Mouse (Mus musculus) cerebellum, adult 2 months (tissue): ENCODE results near the gene Tmem184b. TPM values are rescaled to one million over a fixed set of nuclear protein-coding genes. Genes with fewer than 3 reads are reported as not detected.

Experiments used
- DNase-seq, 2 experiments: peaks; one replicate each; pipeline ENCODE4 v3.0.0; 2021
- H3K27ac ChIP-seq: fragments of 200-500 bp; 2 replicates; pipeline ENCODE4 v1.5.1; 2012; ENCODE audit warnings: low read length, control low read depth, inconsistent platforms; ENCODE audit not compliant: insufficient read depth
- H3K27me3 ChIP-seq: fragments of 200-500 bp; 2 replicates; pipeline ENCODE4 v1.6.1; 2012; ENCODE audit warnings: inconsistent platforms, mild to moderate bottlenecking, low read length, moderate library complexity; ENCODE audit not compliant: control insufficient read depth, insufficient read depth
- H3K4me1 ChIP-seq: fragments of 200-500 bp; 2 replicates; pipeline ENCODE4 v1.6.1; 2011; ENCODE audit warnings: low read length; ENCODE audit not compliant: control insufficient read depth, insufficient read depth
- H3K4me3 ChIP-seq: fragments of 200-500 bp; replicated peaks from 2 replicates; pipeline ENCODE3; 2011; ENCODE audit warnings: mild to moderate bottlenecking, low read depth, low read length, control low read depth; ENCODE audit not compliant: insufficient read depth
- CTCF ChIP-seq: fragments of 200-500 bp; IDR thresholded peaks from 2 replicates; pipeline ENCODE4 v1.5.1; 2011; ENCODE audit warnings: low read depth, mild to moderate bottlenecking, control low read depth, low read length, moderate library complexity, borderline replicate concordance; ENCODE audit not compliant: insufficient read depth
- POLR2A ChIP-seq: fragments of 200-500 bp; IDR thresholded peaks from 2 replicates; pipeline ENCODE4 v1.6.1; 2011; ENCODE audit warnings: low read length, control low read depth, borderline replicate concordance; ENCODE audit not compliant: insufficient read depth
- WGBS: fragments of 180-500 bp; shearing (Covaris S2); methylation state at CpG from one replicate; pipeline ENCODE4 v1.1.7; 2018; 5-methylcytosine and 5-hydroxymethylcytosine counted together
- polyA plus RNA-seq: library from polyadenylated mRNA; depleted of rRNA; stranded (reverse); fragments of >200 nt; gene quantifications from 2 replicates; pipeline ENCODE4 v1.2.3, GENCODE M21; 2012

The Tmem184b gene
- polyA plus RNA-seq, 1 experiment, result 88.5 TPM

DNA sequence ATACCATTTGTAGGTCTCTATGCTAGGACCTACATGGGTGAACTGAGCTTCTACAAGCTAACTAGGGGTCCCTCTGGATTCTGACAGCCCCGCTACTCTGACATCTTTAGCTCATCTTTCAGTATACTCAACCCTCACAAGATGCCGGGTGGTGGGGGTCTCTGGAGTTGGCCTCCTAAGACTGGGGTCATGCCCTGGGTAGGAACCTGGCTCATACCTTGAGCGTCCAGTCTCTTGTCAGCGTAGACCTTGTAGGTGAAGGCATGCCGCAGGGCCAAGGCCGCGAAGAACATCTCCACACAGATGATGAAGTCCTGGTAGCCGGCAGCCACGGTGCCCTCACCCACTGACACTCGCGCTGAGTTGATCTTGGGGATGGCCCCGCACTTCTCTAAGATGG lies 38.3 kb downstream of the Tmem184b start:
- TF ChIP-seq POLR2A (no peak), CTCF (no peak)
- DNase-seq, result no peak
- H3K27ac ChIP-seq, result no peak overlapping the region
- no peaks in the 10 kb centered on the region for H3K27me3 ChIP-seq
- 97% methylated on average over 12 of the region's 12 CpGs for WGBS
- no peak overlapping the region for H3K4me3 ChIP-seq
- no peaks in the 10 kb centered on the region for H3K4me1 ChIP-seq

DNA sequence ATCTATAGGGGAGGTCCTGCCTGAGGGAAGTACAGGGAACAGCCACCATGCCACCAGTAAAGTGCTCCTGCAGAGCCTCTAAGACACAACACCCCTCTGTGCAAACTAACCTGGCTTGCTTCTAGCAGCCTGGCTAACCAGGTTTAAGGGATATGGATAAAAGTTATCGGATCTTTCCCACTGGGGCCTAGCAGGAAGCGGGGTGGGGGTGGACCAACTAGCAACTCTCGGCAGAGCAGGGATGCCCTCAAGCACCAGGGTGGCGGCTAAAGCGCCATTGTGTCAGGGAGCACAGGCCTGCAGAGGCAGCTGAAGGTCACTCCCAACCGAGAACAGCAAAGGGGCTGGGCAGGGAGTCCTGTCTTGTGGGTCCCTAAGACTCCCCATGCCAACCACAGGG lies 39.2 kb downstream of the Tmem184b start:
- DNase-seq, result no peak
- Histone ChIP-seq H3K4me3 (no peak overlapping the region), H3K4me1 (no peaks in the 10 kb centered on the region), H3K27me3 (no peaks in the 10 kb centered on the region), H3K27ac (no peak overlapping the region)
- TF ChIP-seq POLR2A (no peak), CTCF (no peak)
- WGBS, result 80% methylated on average over 6 of the region's 6 CpGs

DNA sequence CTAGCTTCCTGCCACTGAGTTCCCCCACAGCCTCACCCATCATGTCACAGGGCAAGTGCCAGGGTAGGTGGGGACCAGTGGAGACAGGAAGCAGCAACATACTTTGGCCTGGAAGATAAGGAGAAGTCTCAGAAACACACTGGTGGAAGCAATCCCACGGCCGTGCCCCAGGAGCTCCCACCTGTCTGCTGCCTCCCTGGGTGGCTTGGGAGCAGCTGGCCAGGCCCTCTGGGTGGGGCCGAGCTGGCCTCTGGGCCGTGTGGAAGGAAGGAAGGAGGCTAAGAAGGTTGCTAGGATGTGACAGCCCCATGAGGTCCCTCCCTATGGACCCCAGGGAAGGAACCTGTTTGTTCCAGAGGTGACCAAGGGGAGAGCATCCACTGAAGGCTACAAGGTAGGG lies 42.3 kb downstream of the Tmem184b start:
- Histone ChIP-seq H3K4me3 (no peak overlapping the region), H3K27me3 (no peaks in the 10 kb centered on the region), H3K27ac (no peak overlapping the region), H3K4me1 (0 out of 2 replicates have a peak, but pooled peaks cover 3% of the 10 kb centered on the region)
- DNase-seq, result no peak
- TF ChIP-seq POLR2A (no peak), CTCF (no peak)
- WGBS, result 34% methylated on average over 4 of the region's 4 CpGs

DNA sequence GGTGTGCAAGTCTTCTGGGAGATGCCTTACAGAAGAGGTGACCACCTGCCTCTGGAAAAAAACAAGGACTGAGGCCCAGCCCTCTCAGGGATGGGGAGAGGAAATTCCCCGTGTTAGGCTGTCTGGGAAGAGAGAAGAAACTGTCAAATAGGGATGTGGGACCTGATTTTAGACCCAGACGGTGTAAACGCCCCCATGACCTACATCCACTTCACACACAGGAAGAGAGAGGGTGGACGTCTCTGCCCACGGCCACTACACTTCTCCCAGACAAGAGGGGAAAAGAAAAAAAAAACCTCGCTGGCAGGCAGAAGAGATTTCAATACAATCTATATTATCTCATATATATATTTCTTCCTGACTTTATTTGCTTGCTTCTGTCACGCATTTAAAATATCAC lies 43.0 kb downstream of the Tmem184b start:
- Histone ChIP-seq H3K4me3 (no peak overlapping the region), H3K27me3 (no peaks in the 10 kb centered on the region), H3K27ac (no peak overlapping the region), H3K4me1 (0 out of 2 replicates have a peak, but pooled peaks cover 3% of the 10 kb centered on the region)
- 75% methylated on average over 7 of the region's 7 CpGs for WGBS
- TF ChIP-seq CTCF, result no peak
- TF ChIP-seq POLR2A, result no peak
- no peak for DNase-seq

DNA sequence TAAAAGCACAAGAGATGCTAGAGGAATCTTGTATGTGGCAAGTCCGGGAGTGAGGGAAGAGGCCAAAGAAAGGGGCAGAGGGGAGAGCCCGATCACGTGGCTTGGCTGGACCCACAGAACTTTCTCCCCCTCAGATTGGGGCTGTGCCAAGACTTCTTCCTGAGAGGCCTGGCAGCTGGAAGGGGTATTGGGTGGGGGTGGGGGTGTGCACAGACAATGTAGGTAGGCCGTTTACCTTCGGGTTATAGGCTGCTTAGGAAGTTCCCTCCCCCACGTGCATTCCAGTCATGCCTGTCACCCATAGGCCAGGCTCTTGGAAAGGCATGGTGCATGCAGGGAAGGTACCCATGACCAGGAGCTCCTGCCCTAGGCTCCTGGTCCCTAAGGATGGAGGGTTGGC lies 43.4 kb downstream of the Tmem184b start:
- Histone ChIP-seq H3K27me3 (no peaks in the 10 kb centered on the region), H3K4me3 (no peak overlapping the region), H3K4me1 (0 out of 2 replicates have a peak, but pooled peaks cover 3% of the 10 kb centered on the region), H3K27ac (no peak overlapping the region)
- WGBS, result 28% methylated on average over 6 of the region's 6 CpGs
- no peak for DNase-seq
- TF ChIP-seq CTCF (no peak), POLR2A (no peak)

DNA sequence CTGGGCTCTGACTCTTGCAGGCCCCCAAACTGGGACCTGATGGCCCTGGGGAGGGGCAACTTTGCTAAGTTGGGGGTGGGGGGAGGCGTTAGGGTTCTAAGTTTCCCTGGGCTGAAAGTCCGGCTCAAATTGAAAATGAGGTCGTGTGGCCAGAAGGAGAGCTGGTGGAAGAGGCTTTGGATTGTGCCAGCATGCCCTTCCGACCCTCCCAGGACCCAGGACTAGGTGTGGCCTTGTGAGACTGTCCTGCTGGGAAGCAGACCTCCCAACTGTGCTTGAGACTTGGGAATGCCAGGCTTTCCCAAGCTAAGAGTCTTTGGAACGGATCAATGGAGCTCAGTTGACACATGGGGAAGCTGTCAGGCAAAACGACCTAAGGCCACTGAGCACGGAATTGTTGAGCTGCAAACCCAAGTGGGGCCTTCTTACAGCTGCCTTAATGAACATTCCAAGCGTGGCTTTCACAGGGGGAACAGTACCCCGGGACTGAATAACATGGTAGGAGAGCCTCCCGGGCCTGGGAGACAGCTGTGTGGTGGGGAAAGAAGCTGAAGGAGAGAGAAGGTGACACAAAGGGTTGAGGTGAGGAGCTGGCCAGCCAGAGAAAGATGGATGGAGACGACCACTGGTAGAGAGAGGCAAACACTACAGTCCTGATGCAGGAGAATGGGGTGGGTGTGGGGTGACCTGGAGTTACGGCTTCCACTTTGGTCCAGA lies 45.2 kb downstream of the Tmem184b start:
- Histone ChIP-seq H3K4me3 (no peak overlapping the region), H3K4me1 (0 out of 2 replicates have a peak, but pooled peaks cover 3% of the 10 kb centered on the region), H3K27ac (no peak overlapping the region), H3K27me3 (no peaks in the 10 kb centered on the region)
- WGBS, result 49% methylated on average over 12 of the region's 12 CpGs
- DNase-seq, result no peak
- TF ChIP-seq CTCF (no peak), POLR2A (no peak)

DNA sequence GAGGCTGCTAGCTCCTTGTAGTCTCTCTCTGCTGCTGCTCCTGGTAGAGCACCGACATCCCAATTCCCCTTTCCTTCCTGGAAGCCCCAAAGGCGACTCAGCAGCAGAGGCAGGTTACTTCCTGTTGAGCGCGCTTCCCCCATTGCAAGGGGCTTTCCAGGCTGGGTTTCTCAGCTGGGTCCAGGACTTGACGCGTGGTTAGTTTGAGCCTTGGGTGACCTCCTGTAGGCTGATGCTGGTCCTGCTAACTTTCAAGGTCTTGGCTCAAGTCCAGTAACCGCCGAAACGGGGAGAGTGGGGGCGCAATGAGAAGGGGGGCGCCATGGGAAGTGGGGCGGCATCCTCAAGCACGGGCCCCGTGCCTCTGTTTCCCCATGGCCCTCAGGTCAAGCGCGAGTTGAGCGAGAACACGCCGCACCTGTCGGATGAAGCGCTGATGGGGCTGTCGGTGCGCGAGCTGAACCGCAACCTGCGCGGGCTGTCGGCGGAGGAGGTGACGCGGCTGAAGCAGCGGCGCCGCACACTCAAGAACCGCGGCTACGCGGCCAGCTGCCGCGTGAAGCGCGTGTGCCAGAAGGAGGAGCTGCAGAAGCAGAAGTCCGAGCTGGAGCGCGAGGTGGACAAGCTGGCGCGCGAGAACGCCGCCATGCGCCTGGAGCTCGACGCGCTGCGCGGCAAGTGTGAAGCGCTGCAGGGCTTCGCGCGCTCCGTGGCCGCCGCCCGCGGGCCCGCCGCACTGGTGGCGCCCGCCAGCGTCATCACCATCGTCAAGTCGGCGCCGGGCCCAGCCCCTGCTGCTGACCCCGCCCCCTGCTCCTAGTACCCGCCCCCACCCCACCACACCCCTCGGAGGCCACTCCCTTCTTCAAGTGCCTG lies 46.1 kb downstream of the Tmem184b start:
- Histone ChIP-seq H3K4me3 (no peak overlapping the region), H3K27ac (no peak overlapping the region), H3K4me1 (0 out of 2 replicates have a peak, but pooled peaks cover 3% of the 10 kb centered on the region), H3K27me3 (no peaks in the 10 kb centered on the region)
- under 1% methylated on average over 77 of the region's 77 CpGs for WGBS
- peak in 1 of 2 experiments; percentile 25 for DNase-seq
- TF ChIP-seq CTCF, result no peak
